Mouse (Mus musculus) liver, embryonic 14.5 days (tissue): Measurements from ENCODE around the gene Nudt12. TPM values are rescaled to one million over a fixed set of nuclear protein-coding genes. Genes with fewer than 3 reads are reported as not detected.
A peak's percentile ranks its signal among the peaks of the same experiment; 100 is the strongest.

Experiments
- ATAC-seq: fragments of 200-750 bp; cut with Nextera tagmentation; 2 replicates; pipeline ENCODE4 v1.8.0; 2017; ENCODE audit warnings: moderate number of reproducible peaks, mild to moderate bottlenecking, moderate library complexity; ENCODE audit not compliant: insufficient read depth
- DNase-seq, 3 experiments: peaks; one replicate each; pipeline ENCODE4 v3.0.0-alpha.2; 2012 to 2013; ENCODE audit warnings: low read depth in 3 of 3, low spot score in 3 of 3
- H3K27ac ChIP-seq: fragments of 300-500 bp; sonication (generic); 2 replicates; pipeline ENCODE4 v1.5.1; 2014; ENCODE audit warnings: moderate library complexity, mild to moderate bottlenecking, control low read depth, inconsistent platforms
- H3K27me3 ChIP-seq: fragments of 300-500 bp; sonication (generic); 2 replicates; pipeline ENCODE4 v1.6.1; 2014; ENCODE audit warnings: mild to moderate bottlenecking, low read length, moderate library complexity; ENCODE audit not compliant: control insufficient read depth, insufficient read depth
- H3K36me3 ChIP-seq: fragments of 300-500 bp; sonication (generic); replicated peaks from 2 replicates; pipeline ENCODE4 v1.6.1; 2014; ENCODE audit warnings: low read depth; ENCODE audit not compliant: control insufficient read depth, insufficient read depth
- H3K4me1 ChIP-seq, 2 experiments: fragments of 200-500 bp in 1 of 2; fragments of 300-500 bp in 1 of 2; sonication (generic) in 1 of 2; replicated peaks; 2 replicates each; pipeline ENCODE4 v1.6.1; 2012 to 2014; ENCODE audit warnings: antibody characterized with exemption in 1 of 2, inconsistent platforms in 1 of 2, low read length in 1 of 2; ENCODE audit not compliant: control insufficient read depth in 2 of 2, insufficient read depth in 2 of 2
- H3K4me2 ChIP-seq: fragments of 300-500 bp; sonication (generic); 2 replicates; pipeline ENCODE4 v1.6.1; 2014; ENCODE audit warnings: low read depth, mild to moderate bottlenecking, control low read depth, moderate library complexity
- H3K4me3 ChIP-seq, 2 experiments: fragments of 200-500 bp in 1 of 2; fragments of 300-500 bp in 1 of 2; sonication (generic) in 1 of 2; 2 replicates each; pipeline ENCODE4 v1.5.1; 2012 to 2014; ENCODE audit warnings: low read depth in 2 of 2, low read length in 2 of 2, mild to moderate bottlenecking in 2 of 2, control low read depth in 1 of 2, inconsistent platforms in 1 of 2, moderate library complexity in 1 of 2; ENCODE audit not compliant: insufficient read depth in 1 of 2
- H3K9ac ChIP-seq: fragments of 300-500 bp; sonication (generic); replicated peaks from 2 replicates; pipeline ENCODE4 v1.6.1; 2014; ENCODE audit warnings: mild to moderate bottlenecking, control low read depth, moderate library complexity
- H3K9me3 ChIP-seq: fragments of 300-500 bp; sonication (generic); 2 replicates; pipeline ENCODE4 v1.6.1; 2016; ENCODE audit warnings: low read length, mixed read lengths; ENCODE audit not compliant: control insufficient read depth
- CTCF ChIP-seq: IDR thresholded peaks from 2 replicates; pipeline ENCODE4 v1.5.1; 2016; ENCODE audit warnings: antibody characterized with exemption, low read depth, control low read depth
- EP300 ChIP-seq: IDR thresholded peaks from 2 replicates; pipeline ENCODE4 v1.6.1; 2016; ENCODE audit warnings: antibody characterized with exemption, low read depth
- WGBS: fragments of 180-500 bp; shearing (Covaris S2); extraction: QIAGEN DNeasy Blood & Tissue Kit; methylation state at CpG from one replicate; pipeline ENCODE4 v1.1.7; 2014; ENCODE audit not compliant: insufficient replicate concordance; 5-methylcytosine and 5-hydroxymethylcytosine counted together
- polyA plus RNA-seq, 2 experiments: library from polyadenylated mRNA; depleted of rRNA in 1 of 2; stranded (reverse) in 1 of 2; unstranded in 1 of 2; fragments of >200 nt; fragmentation: Nextera tagmentation in 1 of 2; extraction: Ambion mirVana in 1 of 2; gene quantifications; 2 replicates each; pipeline versions ENCODE4 v1.2.1 to v1.2.3; 2012 to 2014

The Nudt12 gene
- polyA plus RNA-seq, 2 experiments = 2.8 to 3.2 TPM

GRCm38 (mm10) chr17:58991275-58991674 lies 21.9 kb downstream of the Nudt12 start, which contains the start of gene Pdzph1:
TSS of gene Pdzph1 (minus strand) at chr17:58991375.
- Histone ChIP-seq H3K27ac (no peak within 1 kb of the TSS), H3K4me1 (no peaks in the 10 kb centered on the region), H3K4me3 (no peak within 1 kb of the TSS), H3K27me3 (no peaks in the 10 kb centered on the region), H3K4me2 (no peak within 1 kb of the TSS), H3K9ac (no peak within 1 kb of the TSS), H3K9me3 (no peaks in the 10 kb centered on the region), H3K36me3 (no peaks in the 10 kb centered on the region)
- 52% methylated on average over 6 of the region's 6 CpGs for WGBS
- DNase-seq (no peak), ATAC-seq (no peak)
- TF ChIP-seq CTCF (no peak), EP300 (no peak)

- no peak for DNase-seq
- Histone ChIP-seq H3K4me1 (no peaks in the 10 kb centered on the region), H3K27ac (no peak overlapping the region), H3K9me3 (no peaks in the 10 kb centered on the region), H3K27me3 (no peaks in the 10 kb centered on the region), H3K4me2 (no peak overlapping the region), H3K36me3 (no peaks in the 10 kb centered on the region), H3K4me3 (no peak overlapping the region), H3K9ac (no peak overlapping the region)
- ATAC-seq = no peak
- WGBS = 54% methylated on average over 5 of the region's 5 CpGs
- TF ChIP-seq EP300 (no peak), CTCF (no peak)
Observed at GRCm38 (mm10) chr17:58973237-58973636, 39.9 kb downstream of the Nudt12 start.

- Histone ChIP-seq H3K9ac (no peak overlapping the region), H3K27ac (no peak overlapping the region), H3K4me3 (no peak overlapping the region), H3K4me2 (no peak overlapping the region), H3K36me3 (no peaks in the 10 kb centered on the region), H3K9me3 (no peaks in the 10 kb centered on the region), H3K4me1 (no peaks in the 10 kb centered on the region), H3K27me3 (no peaks in the 10 kb centered on the region)
- ATAC-seq = peak; percentile 35; the same call in 1 of the 2 replicates
- DNase-seq = peak; percentile 9 to 26 (median 11)
- WGBS = 17% methylated on average over 3 of the region's 3 CpGs
- TF ChIP-seq CTCF (peak; percentile 77), EP300 (no peak)
Observed at GRCm38 (mm10) chr17:58959905-58960304, 53.3 kb downstream of the Nudt12 start.

- WGBS = 70% methylated on average over 1 of the region's 1 CpGs
- H3K9me3 ChIP-seq = no peaks in the 10 kb centered on the region
- DNase-seq (no peak), ATAC-seq (no peak)
- H3K27me3 ChIP-seq = no peaks in the 10 kb centered on the region
- TF ChIP-seq EP300 (no peak), CTCF (no peak)
- H3K4me3 ChIP-seq = no peak overlapping the region
- no peaks in the 10 kb centered on the region for H3K36me3 ChIP-seq
- no peaks in the 10 kb centered on the region for H3K4me1 ChIP-seq
- no peak overlapping the region for H3K4me2 ChIP-seq
- H3K9ac ChIP-seq = no peak overlapping the region
- no peak overlapping the region for H3K27ac ChIP-seq
Observed at GRCm38 (mm10) chr17:58957055-58957454, 56.1 kb downstream of the Nudt12 start.

Other genes with a start within 250 kb of the Nudt12 start
- gene Pdzph1, start 22.0 kb downstream of the Nudt12 start, polyA plus RNA-seq (2012; rRNA removed) = 0.10 and 0.15 TPM in 2 replicates
- gene Pdzph1, start 22.0 kb downstream of the Nudt12 start, polyA plus RNA-seq (2014; fragmentation: Nextera tagmentation; extraction: Ambion mirVana) = 0.25 and 0.39 TPM in 2 replicates